Mouse (Mus musculus) liver, embryonic 12.5 days (tissue): ENCODE results near the gene Tubb4a. TPM values are rescaled to one million over a fixed set of nuclear protein-coding genes. Genes with fewer than 3 reads are reported as not detected.

Source experiments
- ATAC-seq: fragments of 200-750 bp; cut with Nextera tagmentation; 2 replicates; pipeline ENCODE4 v1.8.0; 2017; ENCODE audit warnings: moderate number of reproducible peaks, mild to moderate bottlenecking, moderate library complexity
- H3K27ac ChIP-seq: fragments of 300-500 bp; sonication (generic); 2 replicates; pipeline ENCODE4 v1.5.1; 2016; ENCODE audit warnings: mild to moderate bottlenecking
- H3K27me3 ChIP-seq: fragments of 300-500 bp; sonication (generic); replicated peaks from 2 replicates; pipeline ENCODE4 v1.6.1; 2016; ENCODE audit warnings: mild to moderate bottlenecking, moderate library complexity
- H3K36me3 ChIP-seq: fragments of 300-500 bp; sonication (generic); 2 replicates; pipeline ENCODE4 v1.6.1; 2016; ENCODE audit warnings: mild to moderate bottlenecking, moderate library complexity
- H3K4me1 ChIP-seq: fragments of 300-500 bp; sonication (generic); 2 replicates; pipeline ENCODE4 v1.6.1; 2016
- H3K4me2 ChIP-seq: fragments of 300-500 bp; sonication (generic); 2 replicates; pipeline ENCODE4 v1.6.1; 2016; ENCODE audit warnings: mild to moderate bottlenecking, moderate library complexity
- H3K4me3 ChIP-seq: fragments of 300-500 bp; sonication (generic); 2 replicates; pipeline ENCODE4 v1.5.1; 2016; ENCODE audit warnings: mild to moderate bottlenecking, moderate library complexity
- H3K9ac ChIP-seq: fragments of 300-500 bp; sonication (generic); 2 replicates; pipeline ENCODE4 v1.6.1; 2016; ENCODE audit warnings: mild to moderate bottlenecking, moderate library complexity
- H3K9me3 ChIP-seq: fragments of 300-500 bp; sonication (generic); replicated peaks from 2 replicates; pipeline ENCODE4 v1.6.1; 2016; ENCODE audit warnings: mild to moderate bottlenecking, moderate library complexity
- WGBS: fragments of 180-500 bp; shearing (Covaris S2); methylation state at CpG from one replicate; pipeline ENCODE4 v1.1.7; 2016; ENCODE audit not compliant: insufficient replicate concordance; 5-methylcytosine and 5-hydroxymethylcytosine counted together
- polyA plus RNA-seq: library from polyadenylated mRNA; unstranded; fragments of >200 nt; fragmentation: Nextera tagmentation; extraction: Ambion mirVana; gene quantifications from 2 replicates; pipeline ENCODE4 v1.2.1, GENCODE M21; 2016

Gene Tubb4a
- polyA plus RNA-seq, 1 experiment from 2014 or later, result 1.1 TPM

DNA sequence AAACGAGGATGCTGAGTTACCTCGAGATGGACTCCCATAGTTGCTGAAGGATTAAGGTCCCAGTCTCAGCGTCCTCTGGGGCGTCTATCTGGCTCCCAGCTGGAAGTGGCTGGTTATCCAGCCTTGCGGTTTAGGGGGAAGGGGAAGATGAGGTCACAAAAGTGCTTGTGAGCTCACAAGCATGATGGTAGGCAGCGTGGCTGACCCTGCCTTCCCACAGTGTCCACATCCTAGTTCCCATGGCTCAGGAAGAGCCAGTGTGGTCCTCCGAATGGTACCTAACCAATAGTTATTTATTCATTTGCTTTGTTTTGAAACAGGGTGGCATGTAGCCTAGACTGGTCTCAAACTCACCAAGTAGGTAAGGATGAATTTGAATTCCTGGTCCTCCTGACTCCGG is 46.0 kb downstream of the Tubb4a start, which contains the start of gene Slc25a41:
TSS of gene Slc25a41 (minus strand) at position 101 of the 400 bp plus-strand sequence.
- no peaks in the 10 kb centered on the region for H3K9me3 ChIP-seq
- H3K27ac ChIP-seq, result no peak within 1 kb of the TSS
- no peak within 1 kb of the TSS for H3K4me3 ChIP-seq
- H3K4me2 ChIP-seq, result no peak within 1 kb of the TSS
- H3K4me1 ChIP-seq, result no peaks in the 10 kb centered on the region; the same call in 1 of the 2 replicates
- H3K9ac ChIP-seq, result no peak within 1 kb of the TSS
- no peaks in the 10 kb centered on the region for H3K36me3 ChIP-seq
- no peak for ATAC-seq
- 51% methylated on average over 8 of the region's 8 CpGs for WGBS
- H3K27me3 ChIP-seq, result peaks cover 39% of the 10 kb centered on the region

DNA sequence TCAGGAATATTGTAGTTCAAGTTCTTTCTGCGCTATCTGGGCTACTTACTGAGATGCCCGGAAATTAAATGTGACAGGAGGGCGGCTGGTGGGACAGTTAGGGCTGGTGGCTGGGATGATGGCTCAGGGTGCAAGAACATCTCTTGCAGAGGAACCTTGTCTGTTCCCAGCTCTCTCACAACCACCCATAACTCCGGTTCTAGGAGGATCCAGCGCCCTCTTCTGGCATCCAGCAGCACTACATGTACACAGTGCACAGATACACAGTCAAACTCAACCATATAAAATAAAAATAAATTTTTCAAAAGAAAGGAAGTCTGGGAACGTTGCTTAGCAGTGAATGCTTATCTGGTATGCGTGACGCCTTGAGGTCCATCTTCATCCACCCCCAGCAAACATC is 48.6 kb downstream of the Tubb4a start:
- H3K27me3 ChIP-seq, result peaks cover 40% of the 10 kb centered on the region
- H3K4me3 ChIP-seq, result no peak overlapping the region
- no peak overlapping the region for H3K27ac ChIP-seq
- H3K9ac ChIP-seq, result no peak overlapping the region
- no peaks in the 10 kb centered on the region; the same call in 1 of the 2 replicates for H3K4me1 ChIP-seq
- H3K36me3 ChIP-seq, result no peaks in the 10 kb centered on the region
- no peak for ATAC-seq
- 32% methylated on average over 8 of the region's 8 CpGs for WGBS
- H3K9me3 ChIP-seq, result no peaks in the 10 kb centered on the region
- no peak overlapping the region for H3K4me2 ChIP-seq

DNA sequence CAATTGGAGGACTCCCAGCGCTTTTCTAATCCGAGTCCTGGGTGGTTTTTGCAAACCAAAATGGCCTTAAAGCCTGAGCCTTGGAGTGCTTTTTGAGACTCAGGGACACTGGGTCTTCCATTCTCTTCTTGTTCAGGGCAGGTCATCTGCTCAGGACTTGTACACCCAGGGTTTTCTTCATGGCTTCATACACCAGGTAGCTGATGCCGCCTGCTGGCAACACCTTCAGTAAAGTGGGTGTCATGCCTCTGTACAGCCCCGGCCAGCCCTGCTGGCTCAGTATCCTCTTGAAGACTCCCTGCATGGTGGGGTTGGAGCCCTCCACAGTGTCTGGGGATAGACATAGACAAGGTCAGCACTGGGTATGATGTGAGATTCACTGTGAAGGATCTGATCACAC is 54.7 kb downstream of the Tubb4a start:
- H3K9ac ChIP-seq, result peak overlapping the region; percentile 80

DNA sequence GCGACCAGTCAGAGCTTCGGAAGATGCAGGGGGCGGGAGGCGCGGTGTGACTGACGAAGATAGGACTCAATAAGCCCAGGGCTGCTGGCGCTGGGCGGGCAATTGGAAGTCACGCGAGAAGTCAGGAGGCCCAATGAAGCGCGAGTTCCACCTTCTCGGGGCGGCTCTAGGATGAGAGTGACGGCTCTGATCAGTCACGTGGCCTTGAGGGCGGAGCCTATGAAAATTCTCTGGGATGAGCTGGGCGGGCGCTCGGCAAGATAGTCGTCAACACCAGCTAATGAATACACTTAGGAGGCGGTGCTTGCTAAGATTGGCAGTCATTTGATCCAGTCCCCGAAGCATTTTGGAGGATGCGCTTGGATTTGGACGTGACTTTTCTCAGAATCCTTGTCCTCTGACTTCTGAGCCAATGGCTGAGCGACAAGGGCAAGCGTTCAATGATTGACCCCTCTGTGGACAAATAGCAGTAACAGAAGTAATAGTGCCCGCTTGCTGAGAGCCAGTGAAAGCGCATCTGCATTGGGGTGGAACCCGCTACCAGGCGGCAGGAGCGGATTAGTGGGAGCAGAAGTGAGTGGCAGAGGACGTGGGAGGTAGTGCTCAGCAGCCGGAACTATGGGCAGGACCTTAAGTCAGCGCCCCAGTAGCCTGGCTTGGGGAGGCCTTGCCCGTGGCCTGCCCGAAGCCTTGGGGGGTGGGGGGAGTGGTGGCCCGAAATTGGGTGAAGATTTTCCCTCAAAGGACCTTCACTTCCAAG is 55.7 kb downstream of the Tubb4a start:
- Histone ChIP-seq H3K36me3 (peaks cover 26% of the 10 kb centered on the region), H3K4me1 (peaks cover 43% of the 10 kb centered on the region), H3K4me2 (peak overlapping the region; percentile 86), H3K9me3 (no peaks in the 10 kb centered on the region), H3K4me3 (peak overlapping the region; percentile 99), H3K27me3 (peaks cover 11% of the 10 kb centered on the region; the same call in 1 of the 2 replicates), H3K27ac (peak overlapping the region; percentile 91), H3K9ac (peak overlapping the region; percentile 100)
- under 1% methylated on average over 38 of the region's 38 CpGs for WGBS
- peak; percentile 90 for ATAC-seq

More for the DNA sequence above, 54.7 kb downstream of the Tubb4a start:
- Histone ChIP-seq H3K27ac (peak overlapping the region; percentile 91), H3K9me3 (no peaks in the 10 kb centered on the region), H3K4me3 (peak overlapping the region; percentile 59), H3K27me3 (peaks cover 15% of the 10 kb centered on the region; the same call in 1 of the 2 replicates), H3K4me2 (peak overlapping the region; percentile 82), H3K4me1 (peaks cover 32% of the 10 kb centered on the region), H3K36me3 (peaks cover 16% of the 10 kb centered on the region)
- 72% methylated on average over 4 of the region's 4 CpGs for WGBS
- ATAC-seq, result no peak

DNA sequence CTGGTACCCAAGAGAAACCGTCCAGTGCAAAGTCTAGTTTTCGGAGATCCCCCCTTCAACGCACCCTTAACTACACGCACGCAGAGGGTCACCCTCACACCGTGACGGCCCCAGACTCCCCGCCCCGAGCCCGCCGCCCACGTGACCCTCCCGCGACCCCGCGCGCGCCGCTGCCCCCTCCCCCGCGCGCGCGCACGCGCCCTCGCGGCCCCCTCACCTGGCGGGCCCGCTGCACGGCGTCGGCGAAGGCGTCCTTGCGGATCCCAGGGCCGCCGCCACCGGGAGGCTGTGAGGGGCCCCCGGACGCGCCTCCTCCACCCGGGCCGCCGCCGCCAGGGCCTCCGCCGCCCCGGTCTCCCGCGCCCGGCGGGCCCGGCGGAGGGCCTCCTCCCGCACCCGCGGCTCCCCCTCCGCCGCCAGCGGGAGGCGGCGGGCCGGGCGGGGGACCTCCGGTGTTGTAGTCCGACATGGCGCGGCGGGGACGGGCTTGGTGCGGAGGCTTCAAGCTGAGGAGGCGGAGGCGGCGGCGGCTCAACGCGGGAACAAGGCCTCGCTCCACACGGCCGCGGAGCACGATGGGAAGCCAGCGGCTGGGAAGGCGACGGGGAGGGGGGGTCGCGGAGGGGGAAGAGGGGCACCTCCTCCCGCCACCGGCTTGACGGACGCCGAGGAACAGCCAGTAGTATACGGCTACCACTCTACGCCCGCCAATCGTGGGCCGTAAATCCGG is 56.5 kb downstream of the Tubb4a start, which contains the start of gene Khsrp:
TSS of gene Khsrp (minus strand) at position 592 of the 730 bp plus-strand sequence.
- peak within 1 kb of the TSS; percentile 86 for H3K4me2 ChIP-seq
- peaks cover 11% of the 10 kb centered on the region; the same call in 1 of the 2 replicates for H3K27me3 ChIP-seq
- H3K9me3 ChIP-seq, result no peaks in the 10 kb centered on the region
- ATAC-seq, result no peak
- WGBS, result under 1% methylated on average over 81 of the region's 99 CpGs
- H3K9ac ChIP-seq, result peak within 1 kb of the TSS; percentile 100
- peaks cover 34% of the 10 kb centered on the region for H3K36me3 ChIP-seq
- peak within 1 kb of the TSS; percentile 99 for H3K4me3 ChIP-seq
- H3K27ac ChIP-seq, result peak within 1 kb of the TSS; percentile 96
- H3K4me1 ChIP-seq, result peaks cover 50% of the 10 kb centered on the region

Other genes starting within 250 kb of the Tubb4a start
- gene Acsbg2, start 213.3 kb downstream of the Tubb4a start, polyA plus RNA-seq, result not detected in 2 replicates
- 0.08 and 0.11 TPM in 2 replicates for gene 1700061G19Rik, start 212.3 kb downstream of the Tubb4a start, polyA plus RNA-seq
- gene Mllt1, start 152.4 kb downstream of the Tubb4a start, polyA plus RNA-seq, result 24.4 and 24.7 TPM in 2 replicates
- gene Acer1, start 105.7 kb downstream of the Tubb4a start, polyA plus RNA-seq, result not detected in 2 replicates
- gene Clpp, start 97.5 kb downstream of the Tubb4a start, polyA plus RNA-seq, result 108 and 115 TPM in 2 replicates
- 24.5 and 25.1 TPM in 2 replicates for gene Alkbh7, start 90.4 kb downstream of the Tubb4a start, polyA plus RNA-seq
- 0.29 and 0.31 TPM in 2 replicates for gene Pspn, start 87.8 kb downstream of the Tubb4a start, polyA plus RNA-seq
- gene Gtf2f1, start 76.5 kb downstream of the Tubb4a start, polyA plus RNA-seq, result 76.4 and 78.5 TPM in 2 replicates
- 0.11 and 0.33 TPM in 2 replicates for gene Gm17949, start 76.3 kb downstream of the Tubb4a start, polyA plus RNA-seq
- 54.9 and 57.1 TPM in 2 replicates for gene Khsrp, start 56.3 kb downstream of the Tubb4a start, polyA plus RNA-seq
- gene Slc25a41, start 46.1 kb downstream of the Tubb4a start, polyA plus RNA-seq, result not detected in 2 replicates
- 2.5 and 3.0 TPM in 2 replicates for gene Crb3, start 28.7 kb downstream of the Tubb4a start, polyA plus RNA-seq
- gene Slc25a23, start 27.9 kb downstream of the Tubb4a start, polyA plus RNA-seq, result 3.2 and 3.5 TPM in 2 replicates
- gene Dennd1c, start 9.3 kb downstream of the Tubb4a start, polyA plus RNA-seq, result 1.8 and 2.2 TPM in 2 replicates
- gene Tnfsf9, start 17.5 kb upstream of the Tubb4a start, polyA plus RNA-seq, result 2.3 and 2.4 TPM in 2 replicates
- not detected in 2 replicates for gene Cd70, start 62.0 kb upstream of the Tubb4a start, polyA plus RNA-seq
- 1.6 and 1.7 TPM in 2 replicates for gene Tnfsf14, start 106.4 kb upstream of the Tubb4a start, polyA plus RNA-seq
- gene C3, start 140.4 kb upstream of the Tubb4a start, polyA plus RNA-seq, result 95.1 and 100 TPM in 2 replicates
- gene Gpr108, start 160.7 kb upstream of the Tubb4a start, polyA plus RNA-seq, result 18.2 and 18.4 TPM in 2 replicates
- 14.7 and 15.3 TPM in 2 replicates for gene Trip10, start 161.7 kb upstream of the Tubb4a start, polyA plus RNA-seq
- gene Vav1, start 191.3 kb upstream of the Tubb4a start, polyA plus RNA-seq, result 14.2 and 14.3 TPM in 2 replicates